Mouse (Mus musculus): ENCODE measurements at regions not wholly inside any gene's neighbourhood (a gene's known extent, or its start where the extent isn't known, plus 50 kb on each side); places are given as distances from the start of the nearest gene placed in this dataset.

- 7% methylated on average over 6 of the region's 6 CpGs for WGBS
- ATAC-seq (ENCODE audit: extremely low read depth, insufficient number of reproducible peaks, low FRiP score, low TSS enrichment), result no peak
- peaks cover 31% of the 10 kb centered on the region for H3K27me3 ChIP-seq (replicated peaks)
- H3K4me3 ChIP-seq, result no peak overlapping the region
- H3K4me2 ChIP-seq, result peak overlapping the region; percentile 24
- no peaks in the 10 kb centered on the region for H3K36me3 ChIP-seq
- H3K9ac ChIP-seq, result no peak overlapping the region
- peaks cover 19% of the 10 kb centered on the region for H3K4me1 ChIP-seq
- H3K9me3 ChIP-seq, result no peaks in the 10 kb centered on the region
- H3K27ac ChIP-seq (replicated peaks), result no peak overlapping the region
Measured at GRCm38 (mm10) chr11:84604781-84605180, 79.4 kb upstream of the Lhx1 start.

GRCm38 (mm10) chr11:84599267-84599841 is 74.0 kb upstream of the Lhx1 start:
- no peaks in the 10 kb centered on the region for H3K36me3 ChIP-seq
- H3K9ac ChIP-seq, result no peak overlapping the region
- H3K9me3 ChIP-seq, result no peaks in the 10 kb centered on the region
- peaks cover 11% of the 10 kb centered on the region for H3K4me1 ChIP-seq
- H3K27ac ChIP-seq (replicated peaks), result no peak overlapping the region
- 56% methylated on average over 15 of the region's 15 CpGs for WGBS
- H3K4me3 ChIP-seq, result no peak overlapping the region
- H3K27me3 ChIP-seq (replicated peaks), result peaks cover 42% of the 10 kb centered on the region
- H3K4me2 ChIP-seq, result peak overlapping the region; percentile 16; the same call in 1 of the 2 replicates
- ATAC-seq (ENCODE audit: extremely low read depth, insufficient number of reproducible peaks, low FRiP score, low TSS enrichment), result no peak

GRCm38 (mm10) chr11:84597572-84598295 is 72.4 kb upstream of the Lhx1 start:
- no peak for ATAC-seq (ENCODE audit: extremely low read depth, insufficient number of reproducible peaks, low FRiP score, low TSS enrichment)
- no peaks in the 10 kb centered on the region for H3K9me3 ChIP-seq
- no peak overlapping the region for H3K4me3 ChIP-seq
- 75% methylated on average over 9 of the region's 9 CpGs for WGBS
- no peak overlapping the region for H3K4me2 ChIP-seq
- H3K9ac ChIP-seq, result no peak overlapping the region
- peaks cover 46% of the 10 kb centered on the region for H3K27me3 ChIP-seq (replicated peaks)
- no peaks in the 10 kb centered on the region for H3K36me3 ChIP-seq
- peaks cover 7% of the 10 kb centered on the region; the same call in 1 of the 2 replicates for H3K4me1 ChIP-seq
- no peak overlapping the region for H3K27ac ChIP-seq (replicated peaks)

GRCm38 (mm10) chr11:84592715-84593339 is 67.5 kb upstream of the Lhx1 start:
- whole genome bisulfite sequencing, result 15% methylated on average over 6 of the region's 6 CpGs
- H3K4me3 ChIP-seq, result no peak overlapping the region
- H3K4me1 ChIP-seq, result 0 out of 2 replicates have a peak, but pooled peaks cover 5% of the 10 kb centered on the region
- H3K9ac ChIP-seq, result no peak overlapping the region
- H3K4me2 ChIP-seq, result no peak overlapping the region
- no peaks in the 10 kb centered on the region for H3K9me3 ChIP-seq
- H3K27ac ChIP-seq (replicated peaks), result no peak overlapping the region
- no peak for ATAC-seq (ENCODE audit: extremely low read depth, insufficient number of reproducible peaks, low FRiP score, low TSS enrichment)
- no peaks in the 10 kb centered on the region for H3K36me3 ChIP-seq
- peaks cover 43% of the 10 kb centered on the region for H3K27me3 ChIP-seq (replicated peaks)

- WGBS, result 45% methylated on average over 14 of the region's 14 CpGs
- Histone ChIP-seq H3K9ac (no peak overlapping the region), H3K4me3 (no peak overlapping the region), H3K9me3 (no peaks in the 10 kb centered on the region), H3K27me3 (replicated peaks) (peaks cover 26% of the 10 kb centered on the region), H3K4me2 (no peak overlapping the region), H3K36me3 (no peaks in the 10 kb centered on the region), H3K27ac (replicated peaks) (no peak overlapping the region), H3K4me1 (peaks cover 8% of the 10 kb centered on the region)
- ATAC-seq (ENCODE audit: extremely low read depth, insufficient number of reproducible peaks, low FRiP score, low TSS enrichment), result no peak
Measured at GRCm38 (mm10) chr11:84587107-84587506, 61.8 kb upstream of the Lhx1 start.

- H3K4me3 ChIP-seq, result no peak overlapping the region
- H3K4me2 ChIP-seq, result no peak overlapping the region
- peaks cover 27% of the 10 kb centered on the region for H3K27me3 ChIP-seq (replicated peaks)
- H3K9me3 ChIP-seq, result no peaks in the 10 kb centered on the region
- ATAC-seq (ENCODE audit: extremely low read depth, insufficient number of reproducible peaks, low FRiP score, low TSS enrichment), result no peak
- 29% methylated on average over 3 of the region's 3 CpGs for WGBS
- H3K4me1 ChIP-seq, result peaks cover 8% of the 10 kb centered on the region
- H3K36me3 ChIP-seq, result no peaks in the 10 kb centered on the region
- no peak overlapping the region for H3K9ac ChIP-seq
- H3K27ac ChIP-seq (replicated peaks), result no peak overlapping the region
Measured at GRCm38 (mm10) chr11:84585626-84586025, 60.3 kb upstream of the Lhx1 start.

- Histone ChIP-seq H3K27ac (replicated peaks) (no peak overlapping the region), H3K36me3 (no peaks in the 10 kb centered on the region), H3K4me3 (no peak overlapping the region), H3K4me2 (no peak overlapping the region), H3K9me3 (no peaks in the 10 kb centered on the region), H3K27me3 (replicated peaks) (peaks cover 35% of the 10 kb centered on the region), H3K9ac (no peak overlapping the region), H3K4me1 (no peaks in the 10 kb centered on the region)
- ATAC-seq (ENCODE audit: extremely low read depth, insufficient number of reproducible peaks, low FRiP score, low TSS enrichment), result no peak
- 74% methylated on average over 17 of the region's 17 CpGs for WGBS
Measured at GRCm38 (mm10) chr11:84578805-84579541, 53.6 kb upstream of the Lhx1 start.

Measured in heart, embryonic 13.5 days (tissue).